Mouse (Mus musculus): ENCODE measurements around the gene Gm9376. TPM values are rescaled to one million over a fixed set of nuclear protein-coding genes. Genes with fewer than 3 reads are reported as not detected.

Gm9376 gene
- polyA plus RNA-seq, 1 experiment from 2014 or later, result not detected

Small RNA genes within 50 kb of the gene (microRNA-seq; reads per million reads assigned to microRNA genes)
- gene Mir6241 (ENCODE audit: borderline number of aligned reads), result not detected

Other genes with a start within 250 kb of the Gm9376 start
- gene Dct, start 214.7 kb upstream of the Gm9376 start, polyA plus RNA-seq (2014; fragmentation: Nextera tagmentation; extraction: Ambion mirVana), result 9.1 and 10.9 TPM in 2 replicates
- gene Tgds, start 134.2 kb upstream of the Gm9376 start, polyA plus RNA-seq (2014; fragmentation: Nextera tagmentation; extraction: Ambion mirVana), result 38.3 and 42.0 TPM in 2 replicates
- gene Gpr180, start 129.8 kb upstream of the Gm9376 start, polyA plus RNA-seq (2014; fragmentation: Nextera tagmentation; extraction: Ambion mirVana), result 91.1 and 92.9 TPM in 2 replicates
- 2.2 and 2.7 TPM in 2 replicates for gene Sox21, start 29.9 kb upstream of the Gm9376 start, polyA plus RNA-seq (2014; fragmentation: Nextera tagmentation; extraction: Ambion mirVana)

All from embryonic facial prominence, embryonic 14.5 days (tissue).